Mouse (Mus musculus) CH12.LX (cell line): ENCODE data around the gene Cdh26. TPM values are rescaled to one million over a fixed set of nuclear protein-coding genes. Genes with fewer than 3 reads are reported as not detected.

Source experiments
- DNase-seq: peaks from one replicate; pipeline ENCODE4 v3.0.0-alpha.2; 2013; ENCODE audit errors: extremely low read depth
- H3K27ac ChIP-seq: 2 replicates; pipeline ENCODE4 v1.5.1; 2012; ENCODE audit warnings: low read depth, mild to moderate bottlenecking, control low read depth, moderate library complexity; ENCODE audit not compliant: insufficient read depth
- H3K27me3 ChIP-seq: replicated peaks from 2 replicates; pipeline ENCODE3; 2012; ENCODE audit warnings: inconsistent platforms
- H3K36me3 ChIP-seq, 2 experiments: replicated peaks in 1 of 2; 2 replicates each; pipeline versions ENCODE3 to v1.6.1; 2012; ENCODE audit warnings: inconsistent platforms in 1 of 2, low read length in 1 of 2, mild to moderate bottlenecking in 1 of 2, mixed read lengths in 1 of 2, moderate library complexity in 1 of 2; ENCODE audit not compliant: control insufficient read depth in 1 of 2, insufficient read depth in 1 of 2
- H3K4me1 ChIP-seq, 2 experiments: 2 replicates each; pipeline ENCODE4 v1.6.1; 2012; ENCODE audit warnings: inconsistent platforms in 1 of 2, moderate library complexity in 1 of 2; ENCODE audit not compliant: insufficient read depth in 2 of 2, control insufficient read depth in 1 of 2
- H3K4me2 ChIP-seq: 2 replicates; pipeline ENCODE4 v1.6.1; 2012; ENCODE audit warnings: low read depth, mild to moderate bottlenecking, control low read depth; ENCODE audit not compliant: poor library complexity, insufficient read depth, severe bottlenecking
- H3K4me3 ChIP-seq, 3 experiments: fragments of 150-350 bp in 1 of 3; sonication (generic) in 1 of 3; replicated peaks in 1 of 3; 2 replicates each; pipeline versions ENCODE3 to v1.5.1; 2011 to 2012; ENCODE audit warnings: low read depth in 2 of 3, low read length in 2 of 3, mild to moderate bottlenecking in 2 of 3, moderate library complexity in 2 of 3, control low read depth in 1 of 3, improper control_type of control experiment in 1 of 3, inconsistent platforms in 1 of 3, mixed read lengths in 1 of 3; ENCODE audit not compliant: poor library complexity in 1 of 3
- H3K79me2 ChIP-seq: replicated peaks from 2 replicates; pipeline ENCODE4 v1.6.1; 2012; ENCODE audit warnings: mild to moderate bottlenecking, moderate library complexity; ENCODE audit not compliant: control insufficient read depth, poor library complexity, insufficient read depth, severe bottlenecking; ENCODE audit errors: extremely low read depth
- H3K9ac ChIP-seq: 2 replicates; pipeline ENCODE4 v1.6.1; 2012; ENCODE audit warnings: low read depth, mild to moderate bottlenecking, control low read depth, moderate library complexity; ENCODE audit not compliant: insufficient read depth
- H3K9me3 ChIP-seq: replicated peaks from 2 replicates; pipeline ENCODE3; 2012; ENCODE audit warnings: low read length, inconsistent platforms, mixed read lengths
- BHLHE40 ChIP-seq: IDR thresholded peaks from 2 replicates; pipeline ENCODE4 v1.6.1; 2011; ENCODE audit warnings: mild to moderate bottlenecking, low read depth, low read length, improper control_type of control experiment
- CHD1 ChIP-seq: IDR thresholded peaks from 2 replicates; pipeline ENCODE4 v1.6.1; 2012; ENCODE audit warnings: low read depth, low read length, improper control_type of control experiment, inconsistent platforms
- CTCF ChIP-seq, 2 experiments: IDR thresholded peaks in 1 of 2; conservative IDR thresholded peaks in 1 of 2; 2 replicates each; pipeline ENCODE4 v1.5.1; 2011 to 2012; ENCODE audit warnings: low read depth in 2 of 2, low read length in 2 of 2, improper control_type of control experiment in 1 of 2, inconsistent platforms in 1 of 2, mild to moderate bottlenecking in 1 of 2, moderate library complexity in 1 of 2
- E2F4 ChIP-seq: IDR thresholded peaks from 2 replicates; pipeline ENCODE4 v1.6.1; 2011; ENCODE audit warnings: low read depth, low read length, improper control_type of control experiment; ENCODE audit not compliant: insufficient replicate concordance
- ELF1 ChIP-seq: IDR thresholded peaks from 2 replicates; pipeline ENCODE4 v1.6.1; 2014; ENCODE audit warnings: low read depth, mild to moderate bottlenecking, inconsistent platforms, low read length, improper control_type of control experiment
- ETS1 ChIP-seq: conservative IDR thresholded peaks from 2 replicates; pipeline ENCODE4 v1.6.1; 2012; ENCODE audit warnings: low read depth, mild to moderate bottlenecking, inconsistent platforms, low read length, improper control_type of control experiment, moderate library complexity
- GABPA ChIP-seq: IDR thresholded peaks from 2 replicates; pipeline ENCODE4 v1.6.1; 2012; ENCODE audit warnings: low read depth, low read length, improper control_type of control experiment, inconsistent platforms; ENCODE audit not compliant: insufficient replicate concordance
- HCFC1 ChIP-seq: IDR thresholded peaks from 2 replicates; pipeline ENCODE4 v1.6.1; 2012; ENCODE audit warnings: low read depth, mild to moderate bottlenecking, inconsistent platforms, low read length, improper control_type of control experiment
- MAFK ChIP-seq: IDR thresholded peaks from 2 replicates; pipeline ENCODE4 v1.6.1; 2011; ENCODE audit warnings: low read length, improper control_type of control experiment; ENCODE audit not compliant: insufficient replicate concordance
- MAX ChIP-seq: IDR thresholded peaks from 2 replicates; pipeline ENCODE4 v1.6.1; 2011; ENCODE audit warnings: low read length, improper control_type of control experiment
- MEF2A ChIP-seq: IDR thresholded peaks from 2 replicates; pipeline ENCODE4 v1.6.1; 2014; ENCODE audit warnings: low read depth, mild to moderate bottlenecking, inconsistent platforms, low read length, improper control_type of control experiment, borderline replicate concordance
- MXI1 ChIP-seq: IDR thresholded peaks from 2 replicates; pipeline ENCODE4 v1.6.1; 2011; ENCODE audit warnings: mild to moderate bottlenecking, low read depth, low read length, improper control_type of control experiment
- NRF1 ChIP-seq: IDR thresholded peaks from 2 replicates; pipeline ENCODE4 v1.6.1; 2014; ENCODE audit warnings: low read depth, mild to moderate bottlenecking, inconsistent platforms, low read length, improper control_type of control experiment, moderate library complexity
- PAX5 ChIP-seq: IDR thresholded peaks from 2 replicates; pipeline ENCODE4 v1.6.1; 2012; ENCODE audit warnings: low read length, inconsistent platforms, mixed read lengths
- POLR2A ChIP-seq: IDR thresholded peaks from 2 replicates; pipeline ENCODE4 v1.6.1; 2011; ENCODE audit warnings: low read depth, mild to moderate bottlenecking, improper control_type of control experiment, low read length
- RAD21 ChIP-seq: IDR thresholded peaks from 2 replicates; pipeline ENCODE4 v1.6.1; 2011; ENCODE audit warnings: low read depth, mild to moderate bottlenecking, low read length, improper control_type of control experiment, moderate library complexity
- SMC3 ChIP-seq: IDR thresholded peaks from 2 replicates; pipeline ENCODE4 v1.6.1; 2011; ENCODE audit warnings: low read depth, low read length, improper control_type of control experiment
- TCF12 ChIP-seq: IDR thresholded peaks from 2 replicates; pipeline ENCODE4 v1.6.1; 2014; ENCODE audit warnings: low read depth, mild to moderate bottlenecking, inconsistent platforms, low read length, improper control_type of control experiment
- UBTF ChIP-seq: IDR thresholded peaks from 2 replicates; pipeline ENCODE4 v1.6.1; 2012; ENCODE audit warnings: low read depth, mild to moderate bottlenecking, inconsistent platforms, low read length, improper control_type of control experiment, moderate library complexity
- ZC3H11A ChIP-seq: IDR thresholded peaks from 2 replicates; pipeline ENCODE4 v1.6.1; 2012; ENCODE audit warnings: low read depth, mild to moderate bottlenecking, inconsistent platforms, low read length, improper control_type of control experiment
- ZKSCAN1 ChIP-seq: IDR thresholded peaks from 2 replicates; pipeline ENCODE4 v1.6.1; 2012; ENCODE audit warnings: low read depth, inconsistent platforms, low read length, improper control_type of control experiment, borderline replicate concordance
- ZNF384 ChIP-seq: IDR thresholded peaks from 2 replicates; pipeline ENCODE4 v1.6.1; 2012; ENCODE audit warnings: low read depth, low read length, improper control_type of control experiment, inconsistent platforms
- dilution Hi-C: fragments of 300-500 bp; cut with MboI; formaldehyde crosslinking; loops from 2 replicates; pipeline ENCODE4 v1.14.3; 2020; ENCODE audit warnings: low sequenced_read_pairs; ENCODE audit not compliant: extremely low pct_unique_long_range_greater_than_20kb, extremely low pct_ligation_motif_present
- in situ Hi-C: fragments of 300-500 bp; cut with MboI; formaldehyde crosslinking; loops from 3 replicates; pipeline ENCODE4 v1.14.3; 2019; ENCODE audit warnings: low sequenced_read_pairs, low pct_ligation_motif_present, low pct_unique_long_range_greater_than_20kb, mixed read lengths
- polyA plus RNA-seq: library from polyadenylated mRNA; unstranded; fragments of >175 nt; gene quantifications from 2 replicates; pipeline ENCODE4 v1.2.1, GENCODE M21; 2012; ENCODE audit warnings: low read depth; ENCODE audit not compliant: insufficient read length
- total RNA-seq, 2 experiments: library from RNA; depleted of rRNA; stranded (reverse); fragments of 300-350 nt in 1 of 2; fragments of >200 nt in 1 of 2; gene quantifications; 2 replicates each; pipeline ENCODE4 v1.2.3; 2012 to 2014

Cdh26 gene
- total and polyA plus RNA-seq, 3 experiments = not detected

DNA sequence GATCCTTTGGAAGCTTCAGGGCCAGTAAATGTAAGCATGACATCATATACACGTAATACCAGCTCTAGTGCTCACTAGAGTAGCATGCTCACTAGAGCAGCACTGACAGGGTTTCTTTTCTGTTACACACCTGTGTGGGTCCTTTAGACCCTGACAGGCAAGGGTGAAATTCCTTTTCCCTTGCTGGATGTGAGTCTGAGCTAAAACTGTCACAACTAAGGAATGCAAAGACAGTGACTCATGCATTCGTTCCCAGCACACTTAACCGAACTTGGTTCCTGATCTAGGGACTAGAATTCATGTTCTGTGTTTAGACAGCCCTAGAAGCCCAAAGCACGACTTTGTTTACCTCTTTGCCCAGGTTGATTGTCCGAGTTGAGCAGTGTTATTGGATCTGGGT lies 7.1 kb upstream of the Cdh26 start:
- H3K9ac ChIP-seq = no peak overlapping the region
- no peaks in the 10 kb centered on the region for H3K36me3 ChIP-seq
- in situ Hi-C loops (no loop called here), dilution Hi-C loops (no loop called here)
- no peak overlapping the region for H3K4me2 ChIP-seq
- no peak for DNase-seq
- H3K4me1 ChIP-seq = no peaks in the 10 kb centered on the region
- H3K4me3 ChIP-seq = no peak overlapping the region
- peaks cover 3% of the 10 kb centered on the region for H3K9me3 ChIP-seq
- no peaks in the 10 kb centered on the region for H3K79me2 ChIP-seq
- no peak for TF ChIP-seq POLR2A
- TF ChIP-seq TCF12 = no peak
- no peak for TF ChIP-seq ZKSCAN1
- TF ChIP-seq ZNF384 = no peak
- no peak for TF ChIP-seq NRF1
- no peak overlapping the region for H3K27ac ChIP-seq
- peaks cover 23% of the 10 kb centered on the region for H3K27me3 ChIP-seq

DNA sequence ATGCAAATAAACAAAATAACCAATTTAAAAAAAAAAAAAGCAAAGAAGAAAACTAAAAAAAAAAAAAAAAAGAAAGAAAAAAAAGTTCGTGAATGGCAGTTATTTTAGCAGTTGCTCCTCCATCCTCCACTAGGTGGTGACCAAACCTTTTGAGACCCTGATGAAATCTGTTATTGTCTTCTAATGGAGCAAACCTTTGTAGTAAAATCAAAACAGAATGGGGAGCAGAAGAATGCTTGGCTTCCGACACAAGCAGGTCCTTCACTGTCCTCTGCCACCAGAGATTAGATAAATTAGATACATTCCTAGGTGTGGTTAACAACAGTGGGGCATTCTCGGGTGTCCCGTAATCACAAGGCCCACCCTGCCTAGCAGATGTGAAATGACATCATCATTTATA lies 4.1 kb upstream of the Cdh26 start:
- H3K4me3 ChIP-seq = no peak overlapping the region
- peaks cover 40% of the 10 kb centered on the region for H3K27me3 ChIP-seq
- H3K4me2 ChIP-seq = no peak overlapping the region
- no peaks in the 10 kb centered on the region for H3K9me3 ChIP-seq
- dilution Hi-C loops = no loop called here
- no peak for TF ChIP-seq ELF1
- no peak for TF ChIP-seq MAX
- TF ChIP-seq CTCF (conservative IDR thresholded peaks at IDR 0.05 in 1 of 2, IDR thresholded peaks at IDR 0.05 in 1 of 2; ENCODE audit: low read depth in 2 of 2, low read length in 2 of 2) = peak; percentile 5 to 57; a peak in 2 of 4 replicates
- TF ChIP-seq MEF2A = no peak
- no peak for TF ChIP-seq PAX5
- no peak for TF ChIP-seq MXI1
- TF ChIP-seq GABPA = no peak
- no peak for TF ChIP-seq TCF12
- TF ChIP-seq CHD1 = no peak
- TF ChIP-seq ETS1 = no peak
- TF ChIP-seq MAFK = no peak
- TF ChIP-seq E2F4 = no peak
- no peak for TF ChIP-seq ZKSCAN1
- no peak for TF ChIP-seq ZC3H11A
- TF ChIP-seq UBTF = no peak
- TF ChIP-seq BHLHE40 = no peak
- peak; percentile 54 for TF ChIP-seq RAD21
- peak; percentile 82 for TF ChIP-seq ZNF384
- peak; percentile 11; the same call in 1 of the 2 replicates for TF ChIP-seq SMC3
- TF ChIP-seq HCFC1 = no peak
- in situ Hi-C loops = no loop called here
- H3K9ac ChIP-seq = no peak overlapping the region
- no peaks in the 10 kb centered on the region for H3K79me2 ChIP-seq
- no peaks in the 10 kb centered on the region for H3K4me1 ChIP-seq
- H3K27ac ChIP-seq = no peak overlapping the region
- H3K36me3 ChIP-seq = no peaks in the 10 kb centered on the region
- DNase-seq = peak; percentile 6
